Mouse (Mus musculus): ENCODE data around the gene Cux2. TPM values are rescaled to one million over a fixed set of nuclear protein-coding genes. Genes with fewer than 3 reads are reported as not detected.
A peak's percentile ranks its signal among the peaks of the same experiment; 100 is the strongest.

Gene Cux2
- polyA plus RNA-seq, 1 experiment: 0.07 TPM

GRCm38 (mm10) chr5:122062479-122062878, 12.6 kb upstream of the Cux2 start:
- no peak overlapping the region for H3K4me3 ChIP-seq (ENCODE audit: insufficient read depth, low read length)
- no peak for TF ChIP-seq CTCF (IDR thresholded peaks at IDR 0.05; ENCODE audit: low read depth, low read length)
- TF ChIP-seq POLR2A (IDR thresholded peaks at IDR 0.05; ENCODE audit: borderline replicate concordance, low read depth, low read length): no peak
- no peaks in the 10 kb centered on the region for H3K4me1 ChIP-seq (ENCODE audit: control insufficient read depth, insufficient read depth, low read length)
- H3K27ac ChIP-seq (ENCODE audit: insufficient read depth, low read depth, low read length): no peak overlapping the region

DNA sequence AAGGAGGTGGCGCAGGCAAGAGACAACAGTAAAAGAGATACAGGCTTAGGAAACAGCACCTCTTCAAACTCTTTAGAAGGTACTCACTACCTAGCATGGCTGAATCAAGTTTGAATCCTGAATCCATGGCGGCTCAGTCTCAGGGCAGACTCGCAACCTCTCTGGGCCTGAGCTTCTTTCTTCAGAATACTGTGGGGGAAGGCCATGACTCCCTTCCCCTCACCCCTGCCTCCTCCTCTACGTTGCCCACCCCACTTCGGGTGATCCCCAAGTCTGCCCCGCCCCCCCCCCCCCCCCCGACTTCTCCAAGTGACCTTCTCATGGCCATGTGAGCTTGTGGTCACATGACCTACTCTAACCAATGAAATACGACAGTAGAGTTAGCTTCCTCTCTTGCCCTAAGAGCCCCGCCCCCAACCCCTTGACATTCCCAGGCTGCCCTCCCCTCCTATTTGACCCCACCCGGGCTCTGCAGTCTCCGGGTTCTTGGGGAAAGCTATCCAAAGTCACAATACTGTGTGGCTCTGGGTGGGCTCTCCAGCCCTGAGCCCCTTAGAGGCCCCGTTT, 10.9 kb upstream of the Cux2 start:
- TF ChIP-seq POLR2A (IDR thresholded peaks at IDR 0.05; ENCODE audit: borderline replicate concordance, low read depth, low read length) (no peak), CTCF (IDR thresholded peaks at IDR 0.05; ENCODE audit: low read depth, low read length) (no peak)
- no peak overlapping the region for H3K27ac ChIP-seq (ENCODE audit: insufficient read depth, low read depth, low read length)
- H3K4me1 ChIP-seq (ENCODE audit: control insufficient read depth, insufficient read depth, low read length): no peaks in the 10 kb centered on the region
- H3K4me3 ChIP-seq (ENCODE audit: insufficient read depth, low read length): no peak overlapping the region

DNA sequence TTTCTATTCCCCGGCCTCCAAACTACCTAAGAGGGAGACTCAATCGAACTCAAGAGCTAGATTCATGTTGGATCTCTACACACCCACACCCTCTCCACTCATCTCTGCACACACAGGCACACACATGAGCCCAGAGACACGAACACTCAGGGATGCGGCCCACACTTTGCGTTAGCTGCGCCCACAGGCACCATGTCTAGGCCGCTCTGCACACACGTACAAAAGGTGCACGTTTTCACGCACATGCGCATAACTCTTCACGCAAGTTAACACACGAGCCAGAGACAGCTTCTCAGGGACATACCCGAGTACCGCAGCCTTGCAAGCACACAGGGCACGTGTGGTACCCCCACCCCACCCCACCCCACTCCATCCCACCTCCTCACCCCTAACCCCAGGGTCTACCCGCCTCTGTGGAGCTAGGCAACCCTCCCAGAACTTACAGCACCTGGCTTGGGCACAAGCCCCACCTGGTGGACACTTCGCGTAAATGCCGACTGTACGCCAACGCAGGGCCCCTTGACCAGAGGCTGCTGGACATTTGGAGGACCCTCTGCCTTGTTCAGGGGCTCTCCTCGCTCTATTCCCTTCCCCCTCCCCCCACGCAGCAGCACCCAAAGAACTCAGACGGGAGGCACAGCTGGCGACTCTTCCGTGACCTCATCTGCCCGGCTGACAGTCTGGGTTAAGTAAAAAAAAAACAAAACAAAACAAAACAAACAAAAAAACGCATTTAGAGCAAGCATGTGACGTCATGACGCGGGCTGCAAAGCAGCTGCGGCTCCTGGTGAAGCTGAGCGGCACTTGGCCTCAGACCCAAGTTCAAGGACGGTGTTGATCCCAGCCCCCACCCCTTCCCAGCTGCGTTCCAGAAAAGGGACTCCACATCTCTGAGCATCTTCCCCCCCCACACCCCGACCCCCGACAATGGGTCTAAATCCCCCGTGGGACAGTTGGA, 9.4 kb upstream of the Cux2 start:
- TF ChIP-seq CTCF (IDR thresholded peaks at IDR 0.05; ENCODE audit: low read depth, low read length) (peak; percentile 84), POLR2A (IDR thresholded peaks at IDR 0.05; ENCODE audit: borderline replicate concordance, low read depth, low read length) (no peak)
- H3K4me1 ChIP-seq (ENCODE audit: control insufficient read depth, insufficient read depth, low read length): no peaks in the 10 kb centered on the region
- peak overlapping the region; percentile 30 for H3K4me3 ChIP-seq (ENCODE audit: insufficient read depth, low read length)
- no peak overlapping the region for H3K27ac ChIP-seq (ENCODE audit: insufficient read depth, low read depth, low read length)

DNA sequence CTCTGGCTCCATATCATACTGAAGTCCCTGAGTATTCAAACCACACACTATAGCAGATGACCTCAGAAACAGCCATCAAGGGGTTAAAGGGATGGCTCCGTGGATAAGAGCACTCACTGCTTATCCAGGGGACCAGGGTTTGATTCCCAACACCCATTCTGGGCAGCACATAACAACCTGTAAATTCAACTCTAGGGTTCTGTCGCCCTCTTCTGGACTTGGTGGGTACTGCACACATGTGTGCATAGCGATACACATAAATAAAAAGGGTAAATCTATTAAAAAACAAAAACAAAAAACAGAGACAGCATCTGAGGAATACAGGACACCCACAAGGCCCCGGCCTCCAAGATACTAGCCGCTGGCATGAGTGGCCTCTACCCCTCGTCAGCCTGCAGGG, 7.7 kb upstream of the Cux2 start:
- peak; percentile 61 for TF ChIP-seq CTCF (IDR thresholded peaks at IDR 0.05; ENCODE audit: low read depth, low read length)
- no peak for TF ChIP-seq POLR2A (IDR thresholded peaks at IDR 0.05; ENCODE audit: borderline replicate concordance, low read depth, low read length)
- H3K27ac ChIP-seq (ENCODE audit: insufficient read depth, low read depth, low read length): no peak overlapping the region
- no peak overlapping the region for H3K4me3 ChIP-seq (ENCODE audit: insufficient read depth, low read length)
- H3K4me1 ChIP-seq (ENCODE audit: control insufficient read depth, insufficient read depth, low read length): no peaks in the 10 kb centered on the region

DNA sequence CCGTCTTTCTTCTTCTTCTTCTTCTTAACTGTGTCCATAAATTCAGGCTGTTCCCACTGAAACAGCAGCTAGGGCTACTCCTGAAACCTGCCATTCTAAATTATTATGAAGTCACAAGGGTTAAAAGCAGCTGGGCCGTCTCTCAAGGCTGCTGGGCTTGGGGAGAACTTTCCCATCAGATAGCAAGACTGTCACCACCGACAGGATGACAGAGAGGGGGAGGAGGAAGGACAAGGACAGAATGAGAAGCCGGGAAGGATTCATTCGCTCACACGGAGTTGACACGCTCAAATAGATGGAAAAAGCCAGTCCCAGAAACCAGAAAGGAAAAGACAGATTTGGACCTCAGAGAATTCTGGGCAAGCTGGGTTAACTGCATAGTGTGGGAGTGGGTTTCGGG, 6.7 kb upstream of the Cux2 start:
- H3K4me3 ChIP-seq (ENCODE audit: insufficient read depth, low read length): no peak overlapping the region

DNA sequence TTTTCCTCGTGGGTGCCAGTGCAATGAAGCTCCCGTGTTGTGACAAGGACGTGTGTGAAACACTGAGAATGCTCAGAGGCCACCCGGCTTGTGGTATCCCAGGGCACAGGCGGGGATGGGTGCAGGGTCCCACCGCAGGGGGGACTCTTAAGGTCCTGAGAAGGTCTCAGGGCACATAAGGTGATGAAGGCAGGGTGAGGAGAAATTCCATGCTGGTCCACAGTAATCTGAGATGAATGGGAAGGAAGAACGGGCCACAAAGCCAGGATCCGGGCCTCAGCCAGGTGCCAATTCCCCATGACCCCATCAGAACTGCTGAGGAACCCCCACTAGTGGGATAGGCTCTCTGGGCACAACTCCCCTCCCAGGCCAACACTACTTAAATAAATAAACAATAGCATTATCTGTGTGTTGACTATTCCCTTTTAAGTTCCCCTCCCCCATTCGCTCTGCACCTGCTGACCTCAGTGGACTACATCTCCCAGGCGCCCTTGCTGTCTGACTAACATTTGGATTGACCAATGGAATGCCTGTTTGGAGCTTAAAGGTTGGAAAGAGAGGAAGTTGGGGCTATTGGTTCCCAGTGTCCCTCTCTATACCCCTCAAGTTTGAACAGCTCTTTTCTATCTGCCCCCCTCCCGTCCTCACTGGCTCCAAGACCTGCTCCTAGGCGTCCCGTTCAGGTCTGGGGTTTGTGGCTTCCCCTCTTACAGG, 4.4 kb upstream of the Cux2 start:
- Histone ChIP-seq H3K4me3 (ENCODE audit: insufficient read depth, low read length) (no peak overlapping the region), H3K27ac (ENCODE audit: insufficient read depth, low read depth, low read length) (no peak overlapping the region), H3K4me1 (ENCODE audit: control insufficient read depth, insufficient read depth, low read length) (peaks cover 3% of the 10 kb centered on the region; the same call in 1 of the 2 replicates)
- TF ChIP-seq CTCF (IDR thresholded peaks at IDR 0.05; ENCODE audit: low read depth, low read length) (no peak), POLR2A (IDR thresholded peaks at IDR 0.05; ENCODE audit: borderline replicate concordance, low read depth, low read length) (no peak)

More for the DNA sequence above, 6.7 kb upstream of the Cux2 start:
- H3K4me1 ChIP-seq (ENCODE audit: control insufficient read depth, insufficient read depth, low read length): no peaks in the 10 kb centered on the region
- TF ChIP-seq POLR2A (IDR thresholded peaks at IDR 0.05; ENCODE audit: borderline replicate concordance, low read depth, low read length) (no peak), CTCF (IDR thresholded peaks at IDR 0.05; ENCODE audit: low read depth, low read length) (no peak)
- H3K27ac ChIP-seq (ENCODE audit: insufficient read depth, low read depth, low read length): no peak overlapping the region

DNA sequence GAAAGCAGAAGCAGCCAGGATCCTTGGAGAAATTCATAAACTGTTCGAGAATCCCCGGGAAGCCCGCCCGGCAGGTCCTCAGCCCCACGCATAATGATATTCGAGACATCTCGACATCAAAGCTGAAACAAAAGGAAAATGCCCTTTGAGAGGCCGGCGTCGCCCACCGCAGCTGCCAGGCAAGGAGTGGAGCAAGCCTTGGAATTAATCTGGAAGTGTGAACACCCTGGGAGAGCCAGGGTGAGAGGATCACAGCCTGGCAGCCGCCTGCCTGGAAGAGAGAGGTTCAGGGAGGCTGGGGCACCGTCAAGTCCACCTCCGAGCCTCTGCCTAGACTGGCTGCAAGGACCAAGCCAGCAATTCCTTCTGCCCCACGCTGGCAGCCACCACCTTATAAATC, 3.7 kb upstream of the Cux2 start:
- TF ChIP-seq POLR2A (IDR thresholded peaks at IDR 0.05; ENCODE audit: borderline replicate concordance, low read depth, low read length) (no peak), CTCF (IDR thresholded peaks at IDR 0.05; ENCODE audit: low read depth, low read length) (no peak)
- no peak overlapping the region for H3K27ac ChIP-seq (ENCODE audit: insufficient read depth, low read depth, low read length)
- peaks cover 3% of the 10 kb centered on the region; the same call in 1 of the 2 replicates for H3K4me1 ChIP-seq (ENCODE audit: control insufficient read depth, insufficient read depth, low read length)
- H3K4me3 ChIP-seq (ENCODE audit: insufficient read depth, low read length): no peak overlapping the region

DNA sequence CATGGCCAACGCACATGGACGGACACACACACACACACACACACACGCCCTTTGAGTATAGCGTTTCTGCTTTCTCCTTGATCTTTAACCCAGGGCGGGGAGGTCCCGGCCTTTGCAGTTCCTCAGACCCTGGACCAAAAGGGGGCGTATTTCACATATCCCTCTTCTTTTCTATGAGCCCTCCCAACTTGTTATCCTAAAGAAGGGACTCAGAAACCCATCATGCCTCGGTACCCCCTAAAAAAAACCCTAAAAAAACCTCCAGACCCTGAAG, 867 bp upstream of the Cux2 start:
- TF ChIP-seq POLR2A (IDR thresholded peaks at IDR 0.05; ENCODE audit: borderline replicate concordance, low read depth, low read length): no peak
- H3K27ac ChIP-seq (ENCODE audit: insufficient read depth, low read depth, low read length): no peak overlapping the region
- peak overlapping the region; percentile 56; the same call in 1 of the 2 replicates for H3K4me3 ChIP-seq (ENCODE audit: insufficient read depth, low read length)
- H3K4me1 ChIP-seq (ENCODE audit: control insufficient read depth, insufficient read depth, low read length): peaks cover 3% of the 10 kb centered on the region; the same call in 1 of the 2 replicates

DNA sequence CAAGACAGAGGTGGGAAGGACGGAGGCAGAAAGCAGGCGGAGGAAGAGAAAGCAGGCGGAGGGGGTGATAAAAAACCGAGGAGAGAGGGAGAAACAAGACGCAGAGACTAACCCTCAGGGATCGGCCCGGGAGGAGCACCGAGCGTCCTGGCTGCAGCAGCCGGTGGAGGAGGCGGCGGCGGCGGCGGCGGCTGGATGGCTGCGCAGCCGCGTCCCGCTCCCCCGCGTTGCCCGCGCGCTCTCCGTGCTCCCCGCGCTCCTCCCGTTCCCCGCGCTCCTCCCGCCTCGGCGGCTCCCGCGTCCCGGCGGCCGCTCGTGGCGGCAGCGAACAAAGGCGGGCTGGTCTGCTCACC, 262 bp downstream of the Cux2 start:
- peak overlapping the region; percentile 56 for H3K4me3 ChIP-seq (ENCODE audit: insufficient read depth, low read length)
- TF ChIP-seq POLR2A (IDR thresholded peaks at IDR 0.05; ENCODE audit: borderline replicate concordance, low read depth, low read length) (no peak), CTCF (IDR thresholded peaks at IDR 0.05; ENCODE audit: low read depth, low read length) (no peak)

More for the DNA sequence above, 262 bp downstream of the Cux2 start:
- Histone ChIP-seq H3K27ac (ENCODE audit: insufficient read depth, low read depth, low read length) (no peak overlapping the region), H3K4me1 (ENCODE audit: control insufficient read depth, insufficient read depth, low read length) (peaks cover 3% of the 10 kb centered on the region; the same call in 1 of the 2 replicates)

Data from bone marrow macrophage, adult 2 months (primary cell).